Mouse (Mus musculus) myocyte (in vitro differentiated cells): ENCODE measurements around the gene Akap13. TPM values are rescaled to one million over a fixed set of nuclear protein-coding genes. Genes with fewer than 3 reads are reported as not detected.

Source experiments
- H3K27me3 ChIP-seq: one replicate; pipeline ENCODE4 v1.6.1; 2011; ENCODE audit not compliant: control insufficient read depth, insufficient read depth, insufficient read length
- H3K36me3 ChIP-seq: one replicate; pipeline ENCODE4 v1.6.1; 2011; ENCODE audit not compliant: control insufficient read depth, insufficient read depth
- H3K4me2 ChIP-seq: one replicate; pipeline ENCODE4 v1.6.1; 2011; ENCODE audit warnings: low read depth, control low read depth
- H3K4me3 ChIP-seq: one replicate; pipeline ENCODE4 v1.5.1; 2011; ENCODE audit warnings: mild to moderate bottlenecking, control low read depth, moderate library complexity
- H3K79me2 ChIP-seq: one replicate; pipeline ENCODE4 v1.6.1; 2011; ENCODE audit not compliant: control insufficient read depth, insufficient read depth
- H3ac ChIP-seq: one replicate; pipeline ENCODE4 v1.6.1; 2011; ENCODE audit not compliant: control insufficient read depth, insufficient read length
- CEBPB ChIP-seq: IDR thresholded peaks from 2 replicates; pipeline ENCODE4 v1.6.1; 2011; ENCODE audit warnings: mild to moderate bottlenecking, moderate library complexity; ENCODE audit not compliant: poor library complexity, insufficient read depth, severe bottlenecking
- E2F4 ChIP-seq: IDR thresholded peaks from one replicate; pipeline ENCODE4 v1.6.1; 2011; ENCODE audit warnings: mild to moderate bottlenecking, control low read depth, moderate library complexity; ENCODE audit not compliant: insufficient read depth
- MAX ChIP-seq: IDR thresholded peaks from one replicate; pipeline ENCODE4 v1.6.1; 2011; ENCODE audit warnings: low read depth, mild to moderate bottlenecking, control low read depth
- MYOD1 ChIP-seq, 3 experiments: IDR thresholded peaks; one replicate each; pipeline ENCODE4 v1.6.1; 2011; ENCODE audit warnings: control low read depth in 2 of 3, low read depth in 2 of 3, mild to moderate bottlenecking in 2 of 3, moderate library complexity in 1 of 3; ENCODE audit not compliant: insufficient read length in 2 of 3, control insufficient read depth in 1 of 3
- MYOG ChIP-seq, 3 experiments: IDR thresholded peaks; one replicate each; pipeline ENCODE4 v1.6.1; 2011; ENCODE audit warnings: control low read depth in 2 of 3, low read depth in 2 of 3, mild to moderate bottlenecking in 2 of 3; ENCODE audit not compliant: insufficient read length in 2 of 3, control insufficient read depth in 1 of 3, insufficient read depth in 1 of 3
- POLR2A ChIP-seq: IDR thresholded peaks from one replicate; pipeline ENCODE4 v1.6.1; 2011; ENCODE audit warnings: low read depth, mild to moderate bottlenecking, control low read depth, moderate library complexity; ENCODE audit not compliant: insufficient read length
- POLR2AphosphoS2 ChIP-seq: IDR thresholded peaks from one replicate; pipeline ENCODE4 v1.6.1; 2011; ENCODE audit warnings: low read depth, control low read depth; ENCODE audit not compliant: insufficient read length
- REST ChIP-seq: IDR thresholded peaks from one replicate; pipeline ENCODE4 v1.6.1; 2011; ENCODE audit warnings: mild to moderate bottlenecking, control low read depth, moderate library complexity; ENCODE audit not compliant: insufficient read depth, insufficient read length
- SRF ChIP-seq: IDR thresholded peaks from one replicate; pipeline ENCODE4 v1.6.1; 2011; ENCODE audit warnings: low read depth; ENCODE audit not compliant: control insufficient read depth, insufficient read length
- TCF12 ChIP-seq: IDR thresholded peaks from one replicate; pipeline ENCODE4 v1.6.1; 2011; ENCODE audit warnings: mild to moderate bottlenecking, control low read depth; ENCODE audit not compliant: poor library complexity, insufficient read depth, severe bottlenecking
- TCF3 ChIP-seq: IDR thresholded peaks from one replicate; pipeline ENCODE4 v1.6.1; 2011; ENCODE audit warnings: low read depth, control low read depth; ENCODE audit not compliant: insufficient read length
- USF1 ChIP-seq: IDR thresholded peaks from one replicate; pipeline ENCODE4 v1.6.1; 2011; ENCODE audit warnings: low read depth, mild to moderate bottlenecking, control low read depth, moderate library complexity
- polyA plus RNA-seq: library from polyadenylated mRNA; unstranded; fragments of >200 nt; fragmentation: generic; extraction: Trizol; gene quantifications from one replicate; pipeline ENCODE4 v1.2.1, GENCODE M21; 2012; ENCODE audit warnings: missing spikeins

Gene Akap13
- polyA plus RNA-seq, 1 experiment, result 13.9 TPM

DNA sequence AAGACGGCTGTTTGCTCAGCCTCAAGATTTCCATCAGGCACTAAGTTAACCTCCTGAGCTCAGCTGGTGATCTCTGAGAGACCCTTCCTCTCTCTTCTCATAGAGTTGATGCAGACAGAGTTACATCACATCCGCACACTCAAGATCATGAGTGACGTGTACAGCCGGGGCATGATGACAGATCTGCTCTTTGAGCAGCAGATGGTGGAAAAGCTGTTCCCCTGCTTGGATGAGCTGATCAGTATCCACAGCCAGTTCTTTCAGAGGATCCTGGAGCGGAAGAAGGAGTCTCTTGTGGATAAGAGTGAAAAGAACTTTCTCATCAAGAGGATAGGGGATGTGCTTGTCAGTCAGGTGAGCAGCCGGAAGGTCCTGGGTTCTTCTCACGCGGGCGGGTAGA lies 271.5 kb downstream of the Akap13 start:
- no peaks in the 10 kb centered on the region for H3K79me2 ChIP-seq
- H3K4me2 ChIP-seq, result no peak overlapping the region
- no peak for TF ChIP-seq REST
- TF ChIP-seq POLR2AphosphoS2, result no peak
- no peak for TF ChIP-seq CEBPB
- no peak for TF ChIP-seq USF1
- no peak for TF ChIP-seq MYOG (IDR thresholded peaks at IDR 0.05; ENCODE audit: control insufficient read depth in 1 of 3, insufficient read depth in 1 of 3, insufficient read length in 2 of 3, low read depth in 2 of 3)
- TF ChIP-seq POLR2A, result no peak
- TF ChIP-seq TCF3, result no peak
- TF ChIP-seq MYOD1 (IDR thresholded peaks at IDR 0.05; ENCODE audit: control insufficient read depth in 1 of 3, insufficient read length in 2 of 3, low read depth in 2 of 3), result no peak
- no peak for TF ChIP-seq E2F4
- TF ChIP-seq SRF, result no peak
- no peak for TF ChIP-seq MAX
- TF ChIP-seq TCF12, result no peak
- H3K27me3 ChIP-seq, result no peaks in the 10 kb centered on the region
- no peak overlapping the region for H3K4me3 ChIP-seq
- no peak overlapping the region for H3ac ChIP-seq
- H3K36me3 ChIP-seq, result peaks cover 79% of the 10 kb centered on the region

DNA sequence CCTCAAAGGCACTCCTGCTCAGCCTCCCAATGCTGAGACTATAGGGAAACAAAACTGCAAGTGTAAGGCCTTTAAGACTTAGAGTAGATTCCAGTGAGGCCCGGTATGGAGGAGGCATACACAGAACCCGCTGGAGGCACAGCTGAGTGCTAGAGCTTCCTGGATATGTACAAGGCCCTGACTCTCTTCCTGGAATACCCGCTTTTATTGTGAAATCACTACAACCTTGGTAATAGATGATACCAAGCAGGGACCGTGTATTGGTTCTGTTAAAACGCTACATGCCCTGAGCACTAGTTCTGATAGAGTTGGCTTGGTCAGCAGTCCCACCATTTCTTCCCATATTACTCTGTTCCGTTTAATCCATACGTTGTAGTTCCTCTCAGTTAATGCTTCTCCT lies 274.3 kb downstream of the Akap13 start:
- Histone ChIP-seq H3K4me2 (no peak overlapping the region), H3ac (no peak overlapping the region), H3K36me3 (peaks cover 79% of the 10 kb centered on the region), H3K27me3 (no peaks in the 10 kb centered on the region), H3K79me2 (no peaks in the 10 kb centered on the region), H3K4me3 (no peak overlapping the region)
- TF ChIP-seq USF1, result no peak
- no peak for TF ChIP-seq MYOG (IDR thresholded peaks at IDR 0.05; ENCODE audit: control insufficient read depth in 1 of 3, insufficient read depth in 1 of 3, insufficient read length in 2 of 3, low read depth in 2 of 3)
- TF ChIP-seq TCF12, result no peak
- TF ChIP-seq TCF3, result no peak
- TF ChIP-seq POLR2A, result no peak
- no peak for TF ChIP-seq E2F4
- no peak for TF ChIP-seq REST
- no peak for TF ChIP-seq CEBPB
- TF ChIP-seq MYOD1 (IDR thresholded peaks at IDR 0.05; ENCODE audit: control insufficient read depth in 1 of 3, insufficient read length in 2 of 3, low read depth in 2 of 3), result no peak
- no peak for TF ChIP-seq SRF

DNA sequence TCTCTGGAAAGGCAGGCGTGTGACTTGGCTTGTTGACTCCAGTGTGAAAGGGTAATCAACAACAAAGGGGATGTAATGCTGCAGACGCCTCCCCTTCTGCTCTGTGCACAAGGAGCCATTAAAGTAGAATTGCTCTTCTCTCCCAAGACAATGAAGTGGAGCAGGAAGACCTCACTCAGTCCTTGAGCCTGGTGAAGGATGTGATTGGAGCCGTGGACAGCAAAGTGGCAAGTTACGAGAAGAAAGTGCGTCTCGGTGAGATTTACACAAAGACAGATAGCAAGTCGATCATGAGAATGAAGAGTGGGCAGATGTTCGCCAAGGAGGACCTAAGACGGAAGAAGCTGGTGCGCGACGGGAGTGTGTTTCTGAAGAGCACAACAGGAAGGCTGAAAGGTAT lies 274.9 kb downstream of the Akap13 start:
- Histone ChIP-seq H3ac (no peak overlapping the region), H3K79me2 (no peaks in the 10 kb centered on the region), H3K4me3 (no peak overlapping the region), H3K36me3 (peaks cover 75% of the 10 kb centered on the region), H3K27me3 (no peaks in the 10 kb centered on the region), H3K4me2 (no peak overlapping the region)
- TF ChIP-seq MYOG (IDR thresholded peaks at IDR 0.05; ENCODE audit: control insufficient read depth in 1 of 3, insufficient read depth in 1 of 3, insufficient read length in 2 of 3, low read depth in 2 of 3) (no peak), MAX (no peak), MYOD1 (IDR thresholded peaks at IDR 0.05; ENCODE audit: control insufficient read depth in 1 of 3, insufficient read length in 2 of 3, low read depth in 2 of 3) (no peak), USF1 (no peak), CEBPB (no peak)

DNA sequence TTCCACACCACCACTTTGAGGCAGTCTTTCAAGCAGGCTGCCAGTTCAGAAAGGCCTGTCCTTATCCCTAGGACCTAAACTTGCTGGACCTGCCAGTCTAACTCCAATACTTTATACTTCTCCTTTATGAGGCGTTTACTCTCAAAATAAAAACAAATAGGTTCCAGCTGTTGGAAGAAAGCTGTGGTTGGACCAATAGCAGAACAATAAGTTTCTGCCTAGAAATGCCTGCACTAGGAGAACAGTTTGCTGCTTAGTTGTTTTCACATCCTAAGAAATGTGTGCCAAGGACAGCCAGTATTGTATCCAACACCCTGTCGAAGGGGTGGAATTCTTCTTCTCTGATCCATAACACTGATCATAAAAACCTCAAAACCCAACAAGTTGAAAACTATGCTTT lies 276.6 kb downstream of the Akap13 start:
- Histone ChIP-seq H3K79me2 (no peaks in the 10 kb centered on the region), H3ac (no peak overlapping the region), H3K36me3 (peaks cover 76% of the 10 kb centered on the region), H3K4me3 (no peak overlapping the region), H3K4me2 (no peak overlapping the region), H3K27me3 (no peaks in the 10 kb centered on the region)
- TF ChIP-seq SRF (no peak), TCF3 (no peak), E2F4 (no peak), POLR2A (no peak), MAX (no peak), TCF12 (no peak), MYOD1 (IDR thresholded peaks at IDR 0.05; ENCODE audit: control insufficient read depth in 1 of 3, insufficient read length in 2 of 3, low read depth in 2 of 3) (no peak), MYOG (IDR thresholded peaks at IDR 0.05; ENCODE audit: control insufficient read depth in 1 of 3, insufficient read depth in 1 of 3, insufficient read length in 2 of 3, low read depth in 2 of 3) (no peak), REST (no peak), USF1 (no peak), POLR2AphosphoS2 (no peak), CEBPB (no peak)

DNA sequence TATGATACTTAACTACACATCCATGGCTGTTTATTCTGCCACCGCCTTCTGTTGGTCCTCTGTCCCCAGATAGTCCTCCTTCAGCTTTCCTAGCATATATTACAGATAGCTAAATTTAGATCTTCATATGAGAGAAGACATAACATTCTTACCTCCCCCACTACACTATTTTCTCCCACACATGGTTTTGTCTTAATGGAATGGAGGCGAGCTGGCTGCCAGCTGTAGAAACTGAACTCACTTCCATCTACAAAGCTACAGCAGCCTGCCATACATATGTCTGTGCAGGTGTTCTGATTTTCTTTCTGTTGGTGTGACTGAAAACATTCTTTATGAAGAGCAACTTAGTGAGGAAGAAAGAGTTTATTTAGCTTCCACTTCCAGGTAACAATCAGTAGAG lies 277.8 kb downstream of the Akap13 start:
- no peak overlapping the region for H3K4me3 ChIP-seq
- peaks cover 66% of the 10 kb centered on the region for H3K36me3 ChIP-seq
- H3ac ChIP-seq, result no peak overlapping the region
- no peaks in the 10 kb centered on the region for H3K27me3 ChIP-seq
- H3K79me2 ChIP-seq, result no peaks in the 10 kb centered on the region
- no peak overlapping the region for H3K4me2 ChIP-seq
- TF ChIP-seq POLR2A (no peak), USF1 (no peak), CEBPB (no peak), POLR2AphosphoS2 (no peak), MAX (no peak), TCF12 (no peak), MYOD1 (IDR thresholded peaks at IDR 0.05; ENCODE audit: control insufficient read depth in 1 of 3, insufficient read length in 2 of 3, low read depth in 2 of 3) (no peak), TCF3 (no peak), MYOG (IDR thresholded peaks at IDR 0.05; ENCODE audit: control insufficient read depth in 1 of 3, insufficient read depth in 1 of 3, insufficient read length in 2 of 3, low read depth in 2 of 3) (no peak), REST (no peak)
